In the genomic region with DNA sequence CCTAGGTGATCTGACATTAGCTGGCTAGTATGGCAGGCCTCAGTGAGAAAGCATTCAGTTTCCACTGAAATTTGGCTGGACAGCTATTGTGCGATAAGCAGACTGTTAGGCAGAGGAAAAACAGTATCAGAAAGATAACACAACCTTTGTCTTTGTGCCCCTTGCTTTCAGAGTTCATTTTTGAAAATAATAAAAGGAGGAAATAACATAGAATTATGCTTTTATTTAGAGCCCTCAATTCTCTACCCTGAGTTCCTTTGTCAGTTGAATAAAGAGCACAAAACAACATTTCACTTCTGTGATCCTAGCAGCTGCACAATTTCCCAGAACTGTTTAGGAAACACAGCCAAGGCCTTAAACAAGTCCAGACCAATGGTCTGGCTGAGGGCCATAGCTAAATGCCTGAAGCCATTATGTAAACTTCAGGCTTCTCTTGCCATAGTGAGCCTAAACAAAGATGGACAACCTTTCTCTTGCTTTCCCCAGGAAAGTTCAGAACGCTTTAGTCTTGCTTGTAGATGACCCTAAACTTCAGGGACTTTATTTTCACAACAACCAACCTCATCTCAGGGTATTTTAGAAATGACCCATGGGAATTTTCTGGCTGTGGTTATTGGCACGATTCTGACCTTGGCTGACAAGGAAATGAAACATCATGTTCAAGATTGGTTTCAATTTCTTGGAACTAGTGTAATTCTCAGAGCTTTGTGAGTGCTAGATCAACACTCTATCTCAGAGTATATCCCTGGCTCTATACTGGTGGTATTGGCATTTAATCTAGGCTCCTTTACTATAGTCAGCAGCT, we compare ENCODE assay signal across 8 mouse cellular contexts. TPM values are rescaled to one million over a fixed set of nuclear protein-coding genes. Genes with fewer than 3 reads are reported as not detected.
A peak's percentile ranks its signal among the peaks of the same experiment; 100 is the strongest.
DNase-seq lines count a peak whose midpoint lies in the region; ATAC-seq lines count a peak whose summit lies in the region.

No protein-coding gene starts in this region.

- no peaks in the 10 kb centered on the region for H3K27me3 ChIP-seq in forebrain, embryonic 15.5 days
- H3K27me3 ChIP-seq in forebrain, embryonic 11.5 days (ENCODE audit: control insufficient read depth, insufficient read depth, low read length), result no peaks in the 10 kb centered on the region
- H3K27me3 ChIP-seq in kidney, embryonic 16.5 days (ENCODE audit: insufficient read depth, low read length), result no peaks in the 10 kb centered on the region

- 44% methylated on average over 3 of the region's 3 CpGs for WGBS in forebrain, embryonic 15.5 days
- 80% methylated on average over 3 of the region's 3 CpGs for WGBS in forebrain, embryonic 11.5 days
- 50% methylated on average over 3 of the region's 3 CpGs for WGBS in kidney, embryonic 16.5 days

- 0 out of 2 replicates have a peak, but pooled peaks cover 5% of the 10 kb centered on the region for H3K4me1 ChIP-seq in forebrain, embryonic 15.5 days
- H3K4me1 ChIP-seq in forebrain, embryonic 11.5 days (replicated peaks; ENCODE audit: control insufficient read depth, insufficient read depth, low read length), result no peaks in the 10 kb centered on the region
- peaks cover 20% of the 10 kb centered on the region for H3K4me1 ChIP-seq in kidney, embryonic 16.5 days (ENCODE audit: insufficient read depth, low read length)

- DNase-seq in forebrain, embryonic 11.5 days (ENCODE audit: low spot score), result no peak
- peak; percentile 100 for DNase-seq in adipocyte (ENCODE audit: low spot score)
- DNase-seq in heart, adult 18-20 months, result peak; percentile 88 to 92
- no peak for DNase-seq in spleen, postnatal 14 days (ENCODE audit: low spot score in 2 of 2)
- DNase-seq in frontal cortex, postnatal 25 days (ENCODE audit: low spot score in 2 of 2), result no peak

- H3K9ac ChIP-seq in forebrain, embryonic 15.5 days (replicated peaks), result no peak overlapping the region
- H3K9ac ChIP-seq in forebrain, embryonic 11.5 days (ENCODE audit: low read length), result no peak overlapping the region
- no peak overlapping the region for H3K9ac ChIP-seq in kidney, embryonic 16.5 days (replicated peaks; ENCODE audit: low read length)

- H3K4me2 ChIP-seq in forebrain, embryonic 15.5 days (replicated peaks), result no peak overlapping the region
- H3K4me2 ChIP-seq in forebrain, embryonic 11.5 days (ENCODE audit: low read depth, low read length, severe bottlenecking), result no peak overlapping the region
- no peak overlapping the region for H3K4me2 ChIP-seq in kidney, embryonic 16.5 days (replicated peaks; ENCODE audit: low read depth, low read length)

- H3K27ac ChIP-seq in forebrain, embryonic 15.5 days (replicated peaks), result 0 out of 2 replicates have a peak overlapping the region, but pooled peaks have one; percentile 11
- no peak overlapping the region for H3K27ac ChIP-seq in forebrain, embryonic 11.5 days (ENCODE audit: low read depth, low read length)
- H3K27ac ChIP-seq in kidney, embryonic 16.5 days (ENCODE audit: low read length), result peak overlapping the region; percentile 95

- H3K36me3 ChIP-seq in forebrain, embryonic 15.5 days, result no peaks in the 10 kb centered on the region
- H3K36me3 ChIP-seq in forebrain, embryonic 11.5 days (ENCODE audit: control insufficient read depth, insufficient read depth, low read length), result no peaks in the 10 kb centered on the region
- no peaks in the 10 kb centered on the region for H3K36me3 ChIP-seq in kidney, embryonic 16.5 days (ENCODE audit: insufficient read depth, low read length)

- ATAC-seq in forebrain, embryonic 15.5 days (replicated peaks), result 0 out of 2 replicates have a peak, but pooled peaks have one; percentile 66
- ATAC-seq in forebrain, embryonic 11.5 days (replicated peaks; ENCODE audit: low FRiP score), result no peak
- ATAC-seq in kidney, embryonic 16.5 days (ENCODE audit: low FRiP score, low TSS enrichment), result peak; percentile 88
- ATAC-seq in megakaryocyte-erythroid progenitor cell, adult 5-6 weeks (replicated peaks; ENCODE audit: low FRiP score, low TSS enrichment, poor library complexity, severe bottlenecking), result peak; percentile 64

- H3K4me3 ChIP-seq in forebrain, embryonic 15.5 days, result no peak overlapping the region
- H3K4me3 ChIP-seq in forebrain, embryonic 11.5 days (ENCODE audit: low read depth, low read length), result no peak overlapping the region
- H3K4me3 ChIP-seq in kidney, embryonic 16.5 days (ENCODE audit: low read length), result no peak overlapping the region

- no peaks in the 10 kb centered on the region for H3K9me3 ChIP-seq in forebrain, embryonic 15.5 days
- H3K9me3 ChIP-seq in forebrain, embryonic 11.5 days (ENCODE audit: control insufficient read depth, low read length), result no peaks in the 10 kb centered on the region
- H3K9me3 ChIP-seq in kidney, embryonic 16.5 days (ENCODE audit: low read length), result no peaks in the 10 kb centered on the region

RNA-seq across cellular contexts. Expression of gene Cd69, which starts 45.3 kb away (rescaled TPM):
- polyA plus RNA-seq in forebrain, embryonic 15.5 days (2015; fragmentation: Nextera tagmentation; extraction: Ambion mirVana), result not detected in 2 replicates
- not detected in 2 replicates for polyA plus RNA-seq in forebrain, embryonic 11.5 days (2014; fragmentation: Nextera tagmentation; extraction: Ambion mirVana)
- 1 to 10 TPM in 1 of 2 experiments, under 1 TPM in 1; 0.17 to 1.6 TPM for total RNA-seq in heart, adult 18-20 months (2021)
- polyA plus RNA-seq in kidney, embryonic 16.5 days (2015; fragmentation: Nextera tagmentation; extraction: Ambion mirVana), result 0.13 TPM in 1 of 2 replicates, not detected in the other
- total RNA-seq in megakaryocyte-erythroid progenitor cell, adult 5-6 weeks (2014; fragmentation: Nextera tagmentation), result 7.0 and 12.2 TPM in 2 replicates
- 57.7 and 71.1 TPM in 2 replicates for total RNA-seq in megakaryocyte-erythroid progenitor cell, adult 5-6 weeks (2017)

RNA-seq across cellular contexts. Expression of gene Clec2d, which starts 49.6 kb away (rescaled TPM):
- 0.14 TPM in 1 of 2 replicates, not detected in the other for polyA plus RNA-seq in forebrain, embryonic 15.5 days (2015; fragmentation: Nextera tagmentation; extraction: Ambion mirVana)
- polyA plus RNA-seq in forebrain, embryonic 11.5 days (2014; fragmentation: Nextera tagmentation; extraction: Ambion mirVana), result not detected in 2 replicates
- total RNA-seq in heart, adult 18-20 months (2021), result 10 to 100 TPM; 32.0 to 46.1 TPM
- polyA plus RNA-seq in kidney, embryonic 16.5 days (2015; fragmentation: Nextera tagmentation; extraction: Ambion mirVana), result 0.90 and 0.91 TPM in 2 replicates
- total RNA-seq in megakaryocyte-erythroid progenitor cell, adult 5-6 weeks (2014; fragmentation: Nextera tagmentation), result 18.0 and 43.7 TPM in 2 replicates
- 78.9 and 151 TPM in 2 replicates for total RNA-seq in megakaryocyte-erythroid progenitor cell, adult 5-6 weeks (2017)

Comparison
In these comparisons a context has a peak if more than half of its experiments do, and no peak if none do; other contexts are left out.
1. DNase-seq: peak in adipocyte (single experiment) and heart, adult 18-20 months (2 of 2); none in forebrain, embryonic 11.5 days (single experiment), spleen, postnatal 14 days (0 of 2) and frontal cortex, postnatal 25 days (0 of 2).